Mouse (Mus musculus): ENCODE results near the gene Leo1. TPM values are rescaled to one million over a fixed set of nuclear protein-coding genes. Genes with fewer than 3 reads are reported as not detected.
"Not testable (repeated sequence)": the region's sequence is repeated elsewhere in the genome, so short reads cannot be mapped to it uniquely, and the experiment has no call there.

The Leo1 gene
- polyA plus RNA-seq, 1 experiment from 2014 or later = 39.4 TPM

- Histone ChIP-seq H3K4me2 (no peak overlapping the region), H3K4me3 (ENCODE audit: low read depth, low read length) (no peak overlapping the region), H3K27ac (ENCODE audit: low read depth, low read length) (no peak overlapping the region), H3K9me3 (ENCODE audit: control insufficient read depth, low read length) (no peaks in the 10 kb centered on the region), H3K9ac (ENCODE audit: low read depth, low read length) (no peak overlapping the region), H3K27me3 (replicated peaks; ENCODE audit: control insufficient read depth, insufficient read depth, low read length) (no peaks in the 10 kb centered on the region), H3K36me3 (ENCODE audit: control insufficient read depth, insufficient read depth, low read length) (peaks cover 22% of the 10 kb centered on the region), H3K4me1 (replicated peaks; ENCODE audit: control insufficient read depth, insufficient read depth, low read length) (peaks cover 6% of the 10 kb centered on the region)
- ATAC-seq (replicated peaks; ENCODE audit: low FRiP score) (no peak), DNase-seq (ENCODE audit: low spot score) (no peak)
- WGBS = 85% methylated on average over 15 of the region's 15 CpGs
Measured at GRCm38 (mm10) chr9:75444981-75445380, 3.7 kb downstream of the Leo1 start.

GRCm38 (mm10) chr9:75446574-75446973 is 5.2 kb downstream of the Leo1 start:
- H3K4me3 ChIP-seq (ENCODE audit: low read depth, low read length); H3K27me3 ChIP-seq (replicated peaks; ENCODE audit: control insufficient read depth, insufficient read depth, low read length); ATAC-seq (replicated peaks; ENCODE audit: low FRiP score); DNase-seq (ENCODE audit: low spot score); H3K9ac ChIP-seq (ENCODE audit: low read depth, low read length); H3K9me3 ChIP-seq (ENCODE audit: control insufficient read depth, low read length); H3K27ac ChIP-seq (ENCODE audit: low read depth, low read length); H3K4me1 ChIP-seq (replicated peaks; ENCODE audit: control insufficient read depth, insufficient read depth, low read length); H3K4me2 ChIP-seq: not testable (repeated sequence)
- peaks cover 28% of the 10 kb centered on the region for H3K36me3 ChIP-seq (ENCODE audit: control insufficient read depth, insufficient read depth, low read length)
- 87% methylated on average over 10 of the region's 10 CpGs for WGBS

- Histone ChIP-seq H3K9me3 (ENCODE audit: control insufficient read depth, low read length) (no peaks in the 10 kb centered on the region), H3K4me2 (no peak overlapping the region), H3K27me3 (replicated peaks; ENCODE audit: control insufficient read depth, insufficient read depth, low read length) (no peaks in the 10 kb centered on the region), H3K27ac (ENCODE audit: low read depth, low read length) (no peak overlapping the region), H3K4me1 (replicated peaks; ENCODE audit: control insufficient read depth, insufficient read depth, low read length) (no peaks in the 10 kb centered on the region), H3K9ac (ENCODE audit: low read depth, low read length) (no peak overlapping the region), H3K36me3 (ENCODE audit: control insufficient read depth, insufficient read depth, low read length) (peaks cover 36% of the 10 kb centered on the region), H3K4me3 (ENCODE audit: low read depth, low read length) (no peak overlapping the region)
- DNase-seq (ENCODE audit: low spot score) = no peak
- 90% methylated on average over 3 of the region's 3 CpGs for WGBS
- ATAC-seq (replicated peaks; ENCODE audit: low FRiP score) = no peak
Measured at GRCm38 (mm10) chr9:75448021-75448420, 6.7 kb downstream of the Leo1 start.

GRCm38 (mm10) chr9:75453994-75454393 is 12.7 kb downstream of the Leo1 start:
- DNase-seq (ENCODE audit: low spot score) = no peak
- no peaks in the 10 kb centered on the region for H3K9me3 ChIP-seq (ENCODE audit: control insufficient read depth, low read length)
- H3K4me2 ChIP-seq = no peak overlapping the region
- no peak for ATAC-seq (replicated peaks; ENCODE audit: low FRiP score)
- WGBS = 85% methylated on average over 2 of the region's 2 CpGs
- H3K27ac ChIP-seq (ENCODE audit: low read depth, low read length) = no peak overlapping the region
- H3K36me3 ChIP-seq (ENCODE audit: control insufficient read depth, insufficient read depth, low read length) = peaks cover 56% of the 10 kb centered on the region
- no peak overlapping the region for H3K9ac ChIP-seq (ENCODE audit: low read depth, low read length)
- H3K4me1 ChIP-seq (replicated peaks; ENCODE audit: control insufficient read depth, insufficient read depth, low read length) = no peaks in the 10 kb centered on the region
- H3K4me3 ChIP-seq (ENCODE audit: low read depth, low read length) = no peak overlapping the region
- no peaks in the 10 kb centered on the region for H3K27me3 ChIP-seq (replicated peaks; ENCODE audit: control insufficient read depth, insufficient read depth, low read length)

- 76% methylated on average over 10 of the region's 10 CpGs for WGBS
- Histone ChIP-seq H3K36me3 (ENCODE audit: control insufficient read depth, insufficient read depth, low read length) (peaks cover 54% of the 10 kb centered on the region), H3K27me3 (replicated peaks; ENCODE audit: control insufficient read depth, insufficient read depth, low read length) (no peaks in the 10 kb centered on the region), H3K9me3 (ENCODE audit: control insufficient read depth, low read length) (no peaks in the 10 kb centered on the region), H3K9ac (ENCODE audit: low read depth, low read length) (no peak overlapping the region), H3K27ac (ENCODE audit: low read depth, low read length) (no peak overlapping the region), H3K4me2 (no peak overlapping the region), H3K4me1 (replicated peaks; ENCODE audit: control insufficient read depth, insufficient read depth, low read length) (no peaks in the 10 kb centered on the region), H3K4me3 (ENCODE audit: low read depth, low read length) (no peak overlapping the region)
- ATAC-seq (replicated peaks; ENCODE audit: low FRiP score) = no peak
- no peak for DNase-seq (ENCODE audit: low spot score)
Measured at GRCm38 (mm10) chr9:75455684-75456083, 14.4 kb downstream of the Leo1 start.

- Histone ChIP-seq H3K9me3 (ENCODE audit: control insufficient read depth, low read length) (no peaks in the 10 kb centered on the region), H3K27me3 (replicated peaks; ENCODE audit: control insufficient read depth, insufficient read depth, low read length) (no peaks in the 10 kb centered on the region), H3K4me2 (no peak overlapping the region), H3K9ac (ENCODE audit: low read depth, low read length) (no peak overlapping the region), H3K4me1 (replicated peaks; ENCODE audit: control insufficient read depth, insufficient read depth, low read length) (no peaks in the 10 kb centered on the region), H3K27ac (ENCODE audit: low read depth, low read length) (no peak overlapping the region), H3K36me3 (ENCODE audit: control insufficient read depth, insufficient read depth, low read length) (peaks cover 49% of the 10 kb centered on the region), H3K4me3 (ENCODE audit: low read depth, low read length) (no peak overlapping the region)
- 85% methylated on average over 8 of the region's 8 CpGs for WGBS
- DNase-seq (ENCODE audit: low spot score) (no peak), ATAC-seq (replicated peaks; ENCODE audit: low FRiP score) (no peak)
Measured at GRCm38 (mm10) chr9:75463050-75463660, 21.8 kb downstream of the Leo1 start.

GRCm38 (mm10) chr9:75465856-75466255 is 24.5 kb downstream of the Leo1 start:
- ATAC-seq (replicated peaks; ENCODE audit: low FRiP score) (no peak), DNase-seq (ENCODE audit: low spot score) (no peak)
- no peaks in the 10 kb centered on the region for H3K27me3 ChIP-seq (replicated peaks; ENCODE audit: control insufficient read depth, insufficient read depth, low read length)
- no peaks in the 10 kb centered on the region for H3K4me1 ChIP-seq (replicated peaks; ENCODE audit: control insufficient read depth, insufficient read depth, low read length)
- H3K9me3 ChIP-seq (ENCODE audit: control insufficient read depth, low read length) = no peaks in the 10 kb centered on the region
- no peak overlapping the region for H3K4me3 ChIP-seq (ENCODE audit: low read depth, low read length)
- no peak overlapping the region for H3K4me2 ChIP-seq
- no peak overlapping the region for H3K9ac ChIP-seq (ENCODE audit: low read depth, low read length)
- 86% methylated on average over 9 of the region's 9 CpGs for WGBS
- H3K36me3 ChIP-seq (ENCODE audit: control insufficient read depth, insufficient read depth, low read length) = peaks cover 38% of the 10 kb centered on the region
- H3K27ac ChIP-seq (ENCODE audit: low read depth, low read length) = no peak overlapping the region

GRCm38 (mm10) chr9:75466641-75467040 is 25.3 kb downstream of the Leo1 start:
- Histone ChIP-seq H3K4me1 (replicated peaks; ENCODE audit: control insufficient read depth, insufficient read depth, low read length) (no peaks in the 10 kb centered on the region), H3K36me3 (ENCODE audit: control insufficient read depth, insufficient read depth, low read length) (peaks cover 31% of the 10 kb centered on the region), H3K27me3 (replicated peaks; ENCODE audit: control insufficient read depth, insufficient read depth, low read length) (no peaks in the 10 kb centered on the region), H3K9me3 (ENCODE audit: control insufficient read depth, low read length) (no peaks in the 10 kb centered on the region), H3K4me3 (ENCODE audit: low read depth, low read length) (no peak overlapping the region), H3K27ac (ENCODE audit: low read depth, low read length) (no peak overlapping the region), H3K4me2 (no peak overlapping the region), H3K9ac (ENCODE audit: low read depth, low read length) (no peak overlapping the region)
- no peak for ATAC-seq (replicated peaks; ENCODE audit: low FRiP score)
- no peak for DNase-seq (ENCODE audit: low spot score)
- 90% methylated on average over 4 of the region's 4 CpGs for WGBS

- no peak overlapping the region for H3K4me2 ChIP-seq
- H3K27ac ChIP-seq (ENCODE audit: low read depth, low read length) = no peak overlapping the region
- 93% methylated on average over 3 of the region's 3 CpGs for WGBS
- H3K4me3 ChIP-seq (ENCODE audit: low read depth, low read length) = no peak overlapping the region
- DNase-seq (ENCODE audit: low spot score) = no peak
- H3K9ac ChIP-seq (ENCODE audit: low read depth, low read length) = no peak overlapping the region
- no peaks in the 10 kb centered on the region for H3K9me3 ChIP-seq (ENCODE audit: control insufficient read depth, low read length)
- no peak for ATAC-seq (replicated peaks; ENCODE audit: low FRiP score)
- H3K27me3 ChIP-seq (replicated peaks; ENCODE audit: control insufficient read depth, insufficient read depth, low read length) = no peaks in the 10 kb centered on the region
- H3K4me1 ChIP-seq (replicated peaks; ENCODE audit: control insufficient read depth, insufficient read depth, low read length) = no peaks in the 10 kb centered on the region
- peaks cover 29% of the 10 kb centered on the region for H3K36me3 ChIP-seq (ENCODE audit: control insufficient read depth, insufficient read depth, low read length)
Measured at GRCm38 (mm10) chr9:75467581-75467980, 26.3 kb downstream of the Leo1 start.
